Mouse (Mus musculus) gonadal fat pad, adult 2 months (tissue): ENCODE results near the gene Dtx3. TPM values are rescaled to one million over a fixed set of nuclear protein-coding genes. Genes with fewer than 3 reads are reported as not detected.

Experiments used
- polyA plus RNA-seq: library from polyadenylated mRNA; depleted of rRNA; stranded (reverse); fragments of >200 nt; gene quantifications from 2 replicates; pipeline ENCODE4 v1.2.3, GENCODE M21; 2012; rRNA removed

The Dtx3 gene
- polyA plus RNA-seq, 1 experiment = 116 TPM

Other genes starting within 250 kb of the Dtx3 start
- gene Ctdsp2, start 217.0 kb downstream of the Dtx3 start, polyA plus RNA-seq = 119 and 121 TPM in 2 replicates
- 0.07 and 0.13 TPM in 2 replicates for gene Avil, start 195.0 kb downstream of the Dtx3 start, polyA plus RNA-seq
- 27.1 and 32.9 TPM in 2 replicates for gene Tsfm, start 164.9 kb downstream of the Dtx3 start, polyA plus RNA-seq
- gene Mettl1, start 154.3 kb downstream of the Dtx3 start, polyA plus RNA-seq = 31.2 and 31.9 TPM in 2 replicates
- gene Eef1akmt3, start 154.2 kb downstream of the Dtx3 start, polyA plus RNA-seq = 0.55 and 0.86 TPM in 2 replicates
- gene Cyp27b1, start 147.5 kb downstream of the Dtx3 start, polyA plus RNA-seq = 0.22 TPM in 2 replicates
- 6.1 and 8.9 TPM in 2 replicates for gene March9, start 135.5 kb downstream of the Dtx3 start, polyA plus RNA-seq
- 204 and 205 TPM in 2 replicates for gene Cdk4, start 132.2 kb downstream of the Dtx3 start, polyA plus RNA-seq
- gene Tspan31, start 125.5 kb downstream of the Dtx3 start, polyA plus RNA-seq = 128 and 146 TPM in 2 replicates
- gene Agap2, start 120.4 kb downstream of the Dtx3 start, polyA plus RNA-seq = 5.3 and 5.7 TPM in 2 replicates
- gene Os9, start 74.6 kb downstream of the Dtx3 start, polyA plus RNA-seq = 109 and 143 TPM in 2 replicates
- 60.5 and 112 TPM in 2 replicates for gene B4galnt1, start 30.5 kb downstream of the Dtx3 start, polyA plus RNA-seq
- gene Slc26a10, start 15.1 kb downstream of the Dtx3 start, polyA plus RNA-seq = 1.0 and 1.2 TPM in 2 replicates
- 25.7 and 29.6 TPM in 2 replicates for gene Arhgef25, start 5.6 kb downstream of the Dtx3 start, polyA plus RNA-seq
- gene Pip4k2c, start 15.9 kb upstream of the Dtx3 start, polyA plus RNA-seq = 76.9 and 93.8 TPM in 2 replicates
- 2.4 and 6.4 TPM in 2 replicates for gene Kif5a, start 67.6 kb upstream of the Dtx3 start, polyA plus RNA-seq
- gene Dctn2, start 70.6 kb upstream of the Dtx3 start, polyA plus RNA-seq = 228 and 280 TPM in 2 replicates
- gene Mbd6, start 93.3 kb upstream of the Dtx3 start, polyA plus RNA-seq = 21.8 and 32.7 TPM in 2 replicates
- 55.2 and 64.5 TPM in 2 replicates for gene Mars, start 116.1 kb upstream of the Dtx3 start, polyA plus RNA-seq
- 9.3 and 9.7 TPM in 2 replicates for gene Arhgap9, start 126.2 kb upstream of the Dtx3 start, polyA plus RNA-seq
- gene Gli1, start 146.2 kb upstream of the Dtx3 start, polyA plus RNA-seq = 15.2 and 18.3 TPM in 2 replicates
- gene Inhbe, start 158.7 kb upstream of the Dtx3 start, polyA plus RNA-seq = 0.01 and 0.03 TPM in 2 replicates
- gene Inhbc, start 174.7 kb upstream of the Dtx3 start, polyA plus RNA-seq = 0.06 TPM in 1 of 2 replicates, not detected in the other
- gene R3hdm2, start 184.6 kb upstream of the Dtx3 start, polyA plus RNA-seq = 51.4 and 79.1 TPM in 2 replicates